Mouse (Mus musculus) embryo, embryonic 11.5 days (tissue): Measurements from ENCODE around the gene Depdc7.
A peak's percentile ranks its signal among the peaks of the same experiment; 100 is the strongest.

ENCODE experiments used
- DNase-seq: peaks from one replicate; pipeline ENCODE4 v3.0.0-alpha.2; 2012; ENCODE audit warnings: low read depth, low spot score

Gene Depdc7

DNA sequence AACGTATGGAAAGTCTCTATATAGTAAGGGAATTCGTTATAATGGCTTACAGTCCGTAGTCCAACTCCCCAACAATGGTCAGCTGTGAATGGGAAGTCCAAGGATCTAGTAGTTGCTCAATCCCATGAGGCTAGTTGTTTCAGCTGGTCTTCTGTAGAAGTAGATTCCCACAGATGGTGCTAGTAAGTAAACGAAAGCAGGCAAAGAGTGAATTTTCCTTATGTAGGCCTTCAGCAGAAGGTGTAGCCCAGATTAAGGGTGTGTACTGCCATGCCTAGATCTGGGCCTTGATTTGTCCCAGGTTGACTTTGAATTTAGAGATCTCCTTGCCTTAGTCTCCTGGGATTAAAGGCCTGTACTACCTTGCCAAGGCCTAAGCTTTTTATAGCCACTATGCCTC lies 26.4 kb downstream of the Depdc7 start, which contains the start of gene Pin1rt1:
Gene Pin1rt1 (minus strand): TSS at position 101 of the 400 bp plus-strand sequence.
- DNase-seq, result no peak

DNA sequence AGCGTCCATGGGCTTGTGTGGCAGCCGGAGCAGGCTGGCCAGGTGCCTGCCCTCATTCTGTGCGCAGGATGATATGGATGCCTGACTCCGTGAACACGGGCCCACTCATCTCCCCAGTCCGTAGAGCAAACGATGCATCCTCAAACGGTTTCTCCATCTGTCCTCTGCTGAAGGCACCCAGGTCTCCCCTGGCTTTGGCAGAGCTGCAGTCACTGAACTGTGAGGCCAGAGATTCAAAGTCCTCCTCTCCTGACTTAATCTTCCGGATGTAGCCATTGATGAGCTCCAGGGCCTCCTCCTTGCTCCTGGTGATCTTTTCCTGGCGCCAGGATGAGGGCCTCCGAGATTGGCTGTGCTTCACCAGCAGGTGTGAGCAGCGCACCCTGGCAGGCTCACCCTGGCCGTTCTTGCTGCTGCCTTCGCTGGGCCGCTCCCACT lies 28.4 kb downstream of the Depdc7 start:
- DNase-seq, result no peak

DNA sequence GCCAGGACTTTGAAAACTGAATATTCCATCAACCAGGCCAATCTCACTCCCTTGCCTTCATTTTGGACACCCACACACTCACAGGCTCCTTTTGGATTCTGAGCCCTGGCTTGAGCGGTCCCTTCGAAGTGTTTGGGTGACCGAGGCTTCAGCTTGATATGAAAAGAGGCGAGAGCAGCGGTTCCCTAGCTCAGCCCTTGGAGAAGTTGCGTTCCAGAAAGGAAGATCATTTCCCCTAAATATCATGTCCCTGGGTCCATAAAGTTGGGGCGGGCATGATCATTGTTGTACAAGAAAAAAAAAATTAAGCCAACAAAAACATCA lies 30.2 kb downstream of the Depdc7 start:
- DNase-seq, result no peak

DNA sequence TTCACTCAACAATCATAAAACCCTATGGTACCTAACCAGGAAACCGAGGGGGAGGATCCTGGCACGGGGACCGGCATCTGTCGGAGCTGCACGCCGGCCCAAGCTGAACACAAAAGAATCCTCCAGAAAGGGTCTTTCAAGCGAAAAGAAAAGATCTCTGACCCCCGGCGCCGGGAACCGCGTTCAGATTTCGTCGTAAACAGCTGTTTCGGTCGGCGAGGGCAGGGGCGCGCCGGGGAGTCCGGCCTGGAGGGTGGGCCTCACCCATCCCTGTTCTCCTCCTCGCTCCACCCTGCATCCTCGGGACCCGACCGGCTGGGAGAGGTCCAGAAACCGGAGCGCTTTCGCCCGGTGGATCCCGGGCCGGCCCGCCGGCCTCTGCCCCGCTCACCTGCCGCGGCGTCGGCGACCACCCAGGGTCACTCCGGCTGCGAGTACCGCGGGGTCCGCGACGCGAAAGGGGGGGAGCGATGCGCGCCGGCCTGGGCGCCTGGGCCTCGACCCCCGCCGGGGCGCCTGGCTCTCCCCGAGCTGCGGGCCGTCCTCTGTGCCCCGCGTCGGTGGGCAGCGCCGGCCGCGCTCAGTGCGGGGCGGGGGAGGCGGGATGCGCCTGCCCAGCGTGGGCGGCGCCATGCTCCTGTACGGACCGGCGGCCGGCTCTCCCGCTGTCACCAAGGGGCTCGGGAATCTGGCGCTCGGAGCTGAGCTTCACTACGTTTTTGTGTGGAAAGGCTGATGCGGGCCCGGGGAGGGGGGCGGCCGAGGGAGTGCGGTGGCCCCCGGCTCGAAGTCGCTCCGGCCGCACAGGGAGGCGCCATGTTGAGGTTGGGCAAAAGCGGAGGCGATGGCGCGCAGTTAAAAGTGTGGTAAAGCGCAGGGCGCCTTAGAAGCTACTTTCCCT lies 30.8 kb downstream of the Depdc7 start, which contains the start of gene Tcp11l1:
Gene Tcp11l1 (minus strand): TSS at position 585 of the 901 bp plus-strand sequence.
- peak; percentile 41 for DNase-seq

DNA sequence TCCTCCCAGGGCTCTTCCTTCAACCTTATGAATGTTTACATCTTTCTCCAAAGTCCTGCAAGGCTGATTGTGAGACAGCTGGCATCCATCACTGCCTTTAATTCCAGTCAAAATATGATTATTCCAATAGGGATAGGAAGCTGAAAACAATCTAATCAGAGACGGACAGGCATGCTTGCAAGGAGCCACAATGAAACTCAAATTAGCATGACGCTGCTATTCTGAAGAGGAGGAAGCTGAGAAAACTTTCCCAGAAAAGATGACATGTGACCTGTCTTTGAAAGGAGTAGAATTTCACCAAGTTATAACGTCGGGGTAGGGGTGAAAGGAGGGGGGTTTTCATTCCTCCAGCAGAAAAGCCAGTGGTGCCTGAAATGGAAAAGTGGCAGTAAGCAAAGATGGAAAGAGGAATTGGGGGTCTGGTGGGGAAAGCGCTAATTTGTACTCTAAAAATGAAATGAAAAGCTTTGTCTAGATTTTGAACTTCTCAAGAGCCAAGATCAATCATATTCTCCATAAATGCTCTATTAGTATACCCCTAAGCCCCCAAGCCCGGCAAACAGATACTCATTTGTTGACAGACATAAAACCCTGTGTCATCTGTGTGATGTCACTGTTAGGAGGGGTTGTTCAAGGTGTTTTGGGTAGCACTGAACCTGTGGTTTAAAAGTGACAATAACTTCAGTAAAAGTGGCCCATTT lies 31.9 kb downstream of the Depdc7 start:
- no peak for DNase-seq

DNA sequence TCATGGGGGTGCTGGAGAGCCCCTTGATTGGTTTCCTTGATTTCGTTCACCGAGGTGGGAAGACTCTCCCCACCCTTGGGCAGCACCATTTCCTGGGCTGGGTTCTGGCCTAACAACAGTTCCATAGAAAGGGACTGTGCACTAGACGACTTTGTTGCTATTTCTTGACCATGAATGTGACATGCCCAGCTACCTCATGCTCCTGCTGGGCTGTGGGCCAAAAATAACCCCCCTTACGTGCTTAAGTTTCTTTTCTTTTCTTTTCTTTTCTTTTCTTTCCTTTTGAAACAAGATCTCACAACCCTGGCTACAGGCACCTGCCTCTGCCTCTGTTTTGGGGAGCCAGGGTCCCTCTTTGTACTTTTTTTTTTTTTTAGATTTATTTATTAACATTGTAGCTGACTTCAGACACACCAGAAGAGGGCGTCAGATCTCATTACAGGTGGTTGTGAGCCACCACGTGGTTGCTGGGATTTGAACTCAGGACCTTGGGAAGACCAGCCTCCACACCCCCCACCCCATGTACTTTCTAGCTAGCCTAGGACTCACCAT lies 32.8 kb downstream of the Depdc7 start:
- DNase-seq, result no peak

DNA sequence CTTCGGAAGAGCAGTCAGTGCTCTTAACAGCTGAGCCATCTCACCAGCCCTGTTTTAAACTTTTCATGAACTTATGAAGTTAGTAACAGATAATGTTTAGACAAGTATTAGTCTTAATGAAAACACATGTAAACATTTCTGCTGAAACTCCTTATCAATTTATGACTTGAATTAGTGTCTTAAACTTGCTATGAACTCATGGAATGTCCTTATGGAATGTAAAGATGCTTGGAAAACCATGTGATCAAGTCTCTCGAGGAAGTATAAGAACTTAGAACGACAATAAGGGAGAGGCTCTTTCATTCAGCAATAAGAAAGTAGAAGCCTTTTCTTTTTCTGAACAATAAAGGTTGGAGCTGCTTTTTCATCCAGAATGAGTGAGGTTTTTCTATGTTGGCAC lies 38.3 kb downstream of the Depdc7 start:
- no peak for DNase-seq

DNA sequence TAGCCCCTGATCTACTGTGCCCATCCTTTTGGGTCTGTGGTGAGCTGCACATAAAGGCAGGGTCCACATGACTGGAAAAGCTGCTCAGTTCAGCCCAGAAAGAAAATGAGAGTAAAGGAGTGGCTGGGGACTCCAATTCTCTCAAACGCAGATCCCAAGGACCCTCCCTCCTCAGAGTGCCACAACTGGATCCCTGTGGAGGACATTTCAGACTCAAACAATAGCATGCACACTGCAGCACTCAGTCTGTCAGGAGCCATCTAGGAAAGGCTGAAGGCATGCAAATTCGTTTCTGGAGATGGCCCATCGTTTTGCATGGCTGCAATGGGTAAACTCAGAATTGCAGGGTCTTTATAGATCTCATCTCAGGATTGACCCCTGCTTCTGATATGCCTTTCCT lies 39.5 kb downstream of the Depdc7 start:
- DNase-seq, result no peak

DNA sequence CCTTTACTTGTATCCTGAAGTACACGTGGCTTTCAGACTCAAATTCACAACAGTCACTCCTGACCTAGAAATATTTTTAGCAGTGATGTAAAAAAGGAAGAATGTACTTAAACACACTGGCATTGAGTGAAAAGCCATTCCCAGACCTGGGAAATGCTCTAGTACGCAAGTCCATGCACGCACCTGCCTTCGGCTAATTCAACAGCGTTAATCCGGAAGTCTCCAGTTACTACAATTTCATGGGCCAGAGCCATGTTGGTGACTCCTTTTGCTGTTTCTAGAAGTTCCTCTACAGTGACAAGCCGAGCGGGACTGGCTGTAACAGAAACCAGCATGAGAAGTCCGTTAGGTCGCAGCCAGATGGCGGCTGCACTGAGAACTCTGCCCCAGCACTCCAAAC lies 43.0 kb downstream of the Depdc7 start:
- DNase-seq, result no peak

DNA sequence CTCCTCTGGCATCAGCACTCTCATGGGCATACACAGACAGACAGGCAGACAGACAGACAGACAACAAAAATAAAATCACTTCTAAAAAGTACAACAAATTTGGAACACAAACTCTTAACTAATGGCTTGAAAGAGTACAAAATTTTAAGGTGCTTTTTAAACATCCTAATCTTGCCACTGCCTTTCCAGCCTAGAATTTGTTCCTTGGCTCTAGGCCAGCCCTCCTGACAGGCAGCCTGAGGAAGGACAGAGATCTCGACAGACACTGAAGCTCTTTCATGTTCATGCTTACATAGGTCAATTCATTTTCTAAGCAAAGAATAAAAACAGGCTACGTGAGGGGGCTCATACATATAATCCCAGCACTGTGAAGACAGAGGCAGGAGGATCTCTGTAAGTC lies 50.1 kb downstream of the Depdc7 start:
- DNase-seq, result no peak

DNA sequence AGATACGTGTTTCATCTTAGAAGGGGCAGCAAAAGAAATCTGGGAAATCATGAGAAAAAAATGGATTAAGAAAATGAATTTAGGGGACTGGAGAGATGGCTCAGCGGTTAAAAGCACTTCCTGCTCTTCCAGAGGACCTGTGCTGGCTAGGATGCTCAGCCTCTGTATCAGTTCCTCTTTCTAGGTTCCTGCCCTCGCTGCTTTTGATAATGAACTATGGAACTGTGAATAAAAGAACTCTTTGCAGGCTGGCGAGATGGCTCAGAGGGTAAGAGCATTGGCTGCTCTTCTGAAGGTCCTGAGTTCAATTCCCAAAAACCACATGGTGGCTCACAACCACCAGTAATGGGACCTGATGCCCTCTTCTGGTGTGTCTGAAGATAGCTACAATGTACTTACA lies 52.0 kb downstream of the Depdc7 start:
- no peak for DNase-seq

DNA sequence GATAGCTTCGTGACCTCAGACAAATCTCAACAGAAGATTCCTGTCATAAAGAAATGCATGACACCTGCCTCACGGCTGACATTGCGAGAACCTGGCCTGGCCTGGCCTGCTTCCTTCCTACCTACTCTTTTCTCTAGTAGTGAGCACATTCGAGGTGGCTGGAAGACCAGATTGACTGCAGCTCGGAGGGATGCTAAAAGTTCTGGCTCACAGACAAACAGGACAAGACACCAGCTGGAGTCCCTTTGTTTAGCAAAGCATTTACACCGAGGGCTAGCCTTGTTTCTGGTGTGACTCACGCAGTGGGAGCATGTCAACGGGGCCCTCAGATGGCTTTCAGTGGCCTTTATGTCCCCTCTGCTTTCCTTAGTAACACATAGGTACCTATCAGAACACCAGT lies 54.0 kb downstream of the Depdc7 start:
- DNase-seq, result no peak

DNA sequence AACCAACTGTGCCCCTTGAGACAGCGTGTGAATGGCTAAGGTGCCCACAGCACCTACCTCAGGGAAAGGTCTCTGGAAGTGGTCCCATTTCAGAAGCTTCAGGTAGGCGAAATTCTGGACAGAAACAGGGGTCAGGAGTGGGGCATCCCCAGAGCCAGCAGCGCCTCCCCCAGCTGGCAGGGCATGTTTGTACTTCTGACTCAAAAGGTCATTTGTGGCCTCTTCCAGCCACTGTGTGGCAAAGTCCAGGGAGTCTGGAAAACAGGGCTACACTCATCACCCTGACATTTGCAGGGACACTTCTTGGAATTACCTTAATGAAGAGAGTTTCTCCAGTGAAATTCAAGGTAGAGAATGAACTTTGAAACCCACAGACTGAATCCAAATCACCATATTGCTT lies 54.4 kb downstream of the Depdc7 start:
- DNase-seq, result no peak

DNA sequence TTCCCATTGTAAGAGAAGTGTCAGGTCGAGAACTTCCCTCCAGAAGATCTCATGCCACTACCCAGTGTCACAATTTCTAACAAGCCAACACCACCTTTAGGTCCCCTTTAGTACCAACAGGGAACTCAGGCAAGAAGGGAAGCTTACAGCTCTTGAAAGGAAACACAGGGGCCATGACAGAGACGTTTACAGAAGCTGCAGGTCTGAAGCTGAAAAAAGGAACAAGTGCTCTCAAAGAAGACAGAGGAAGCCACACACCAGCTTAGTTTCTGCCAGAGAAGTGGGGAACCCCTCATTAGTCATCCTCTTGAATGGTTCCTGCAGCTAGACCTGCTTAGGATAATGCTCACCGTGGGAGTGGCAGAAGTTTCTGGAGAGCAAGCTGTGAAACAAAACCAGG lies 55.4 kb downstream of the Depdc7 start:
- no peak for DNase-seq

DNA sequence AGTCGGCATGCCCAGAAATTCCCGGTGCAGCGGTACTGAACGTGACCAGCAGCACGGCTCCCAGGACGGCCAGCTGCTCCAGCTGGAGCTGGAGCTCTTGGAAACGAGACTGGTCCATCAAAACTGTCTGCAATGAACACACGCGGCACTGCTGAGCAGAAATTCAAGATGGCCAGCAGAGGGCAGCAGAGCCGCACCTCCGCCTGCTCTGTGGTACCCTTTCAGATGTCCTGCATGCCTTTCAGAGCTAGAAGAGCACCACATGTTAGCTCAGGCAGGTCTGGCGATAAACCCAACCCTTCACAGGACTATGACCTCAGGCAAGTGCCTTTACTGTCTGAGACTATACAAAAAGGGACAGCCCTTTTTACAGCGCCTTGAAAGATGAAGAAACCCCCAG lies 57.3 kb downstream of the Depdc7 start:
- peak; percentile 83 for DNase-seq

DNA sequence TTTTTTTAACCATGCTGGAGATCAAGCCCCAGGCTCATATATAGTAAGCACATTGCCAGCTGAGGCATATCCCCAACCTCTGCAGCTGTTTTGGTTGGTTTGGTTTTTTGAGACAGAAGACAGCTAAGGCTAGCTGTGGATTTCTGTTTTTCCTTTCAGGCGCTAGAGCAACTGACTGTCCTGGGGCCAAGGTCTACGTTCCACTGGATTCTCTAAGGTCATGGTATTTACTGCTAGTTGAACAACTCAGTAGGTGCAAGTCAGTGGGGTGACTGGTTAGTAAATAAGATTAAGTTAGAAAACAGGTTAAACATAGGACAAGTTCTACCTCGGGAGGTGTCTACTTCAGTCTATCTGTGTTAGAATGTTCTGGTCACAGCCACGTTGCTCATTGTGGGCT lies 57.9 kb downstream of the Depdc7 start:
- DNase-seq, result no peak

DNA sequence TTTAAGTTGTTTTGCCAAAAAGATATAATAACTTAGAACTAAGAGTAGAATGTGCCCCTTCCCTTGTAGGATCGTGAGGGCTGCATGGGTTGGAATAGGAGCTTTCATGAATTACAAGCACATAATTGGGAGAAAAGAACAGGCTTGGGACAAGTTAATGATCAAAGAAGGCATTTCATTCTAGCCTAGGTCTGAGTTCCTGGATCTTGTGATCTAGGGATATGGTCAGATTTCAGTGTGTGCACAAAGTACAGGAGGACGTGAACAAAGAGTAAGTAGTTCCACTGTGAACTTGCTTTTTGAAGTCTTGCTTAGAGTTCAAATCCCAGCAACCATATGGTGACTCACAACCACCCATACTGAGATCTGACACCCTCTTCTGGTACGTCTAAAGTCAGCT lies 65.4 kb downstream of the Depdc7 start:
- no peak for DNase-seq
